Mouse (Mus musculus) midbrain, embryonic 16.5 days (tissue): ENCODE measurements around the gene Zdhhc16. TPM values are rescaled to one million over a fixed set of nuclear protein-coding genes. Genes with fewer than 3 reads are reported as not detected.

Experiments
- ATAC-seq: fragments of 200-750 bp; cut with Nextera tagmentation; 2 replicates; pipeline ENCODE4 v1.8.0; 2017; ENCODE audit warnings: moderate TSS enrichment
- H3K27ac ChIP-seq: fragments of 300-500 bp; sonication (generic); 2 replicates; pipeline ENCODE4 v1.5.1; 2014; ENCODE audit warnings: mild to moderate bottlenecking, low read length, mixed read lengths
- H3K27me3 ChIP-seq: fragments of 300-500 bp; sonication (generic); 2 replicates; pipeline ENCODE4 v1.6.1; 2014; ENCODE audit warnings: low read depth, low read length, mixed read lengths; ENCODE audit not compliant: control insufficient read depth, insufficient read depth
- H3K36me3 ChIP-seq: fragments of 300-500 bp; sonication (generic); 2 replicates; pipeline ENCODE4 v1.6.1; 2014; ENCODE audit warnings: mild to moderate bottlenecking, low read length, moderate library complexity, mixed read lengths; ENCODE audit not compliant: control insufficient read depth, insufficient read depth
- H3K4me1 ChIP-seq: fragments of 300-500 bp; sonication (generic); 2 replicates; pipeline ENCODE4 v1.6.1; 2014; ENCODE audit warnings: mild to moderate bottlenecking, low read length, mixed read lengths; ENCODE audit not compliant: control insufficient read depth, insufficient read depth
- H3K4me2 ChIP-seq: fragments of 300-500 bp; sonication (generic); 2 replicates; pipeline ENCODE4 v1.6.1; 2014; ENCODE audit warnings: mild to moderate bottlenecking, low read length, mixed read lengths
- H3K4me3 ChIP-seq: fragments of 300-500 bp; sonication (generic); 2 replicates; pipeline ENCODE4 v1.5.1; 2014; ENCODE audit warnings: low read depth, mild to moderate bottlenecking, low read length, moderate library complexity, mixed read lengths
- H3K9ac ChIP-seq: fragments of 300-500 bp; sonication (generic); 2 replicates; pipeline ENCODE4 v1.6.1; 2014; ENCODE audit warnings: low read depth, low read length, mixed read lengths
- H3K9me3 ChIP-seq: fragments of 300-500 bp; sonication (generic); replicated peaks from 2 replicates; pipeline ENCODE4 v1.6.1; 2014; ENCODE audit warnings: mild to moderate bottlenecking, low read length, mixed read lengths; ENCODE audit not compliant: control insufficient read depth, poor library complexity, severe bottlenecking
- WGBS: fragments of 180-500 bp; shearing (Covaris S2); extraction: QIAGEN DNeasy Blood & Tissue Kit; methylation state at CpG from one replicate; pipeline ENCODE4 v1.1.7; 2014; 5-methylcytosine and 5-hydroxymethylcytosine counted together
- polyA plus RNA-seq: library from polyadenylated mRNA; unstranded; fragments of >200 nt; fragmentation: Nextera tagmentation; extraction: Ambion mirVana; gene quantifications from 2 replicates; pipeline ENCODE4 v1.2.1, GENCODE M21; 2015

Gene Zdhhc16
- polyA plus RNA-seq = 84.2 and 90.2 TPM in 2 replicates

GRCm38 (mm10) chr19:41933179-41934086, at the start of gene Zdhhc16, which contains the start of gene Exosc1:
TSS of gene Zdhhc16 (plus strand) at chr19:41933480.
TSS of gene Exosc1 (minus strand) at chr19:41933423.
- peak within 1 kb of the TSS; percentile 71 for H3K9ac ChIP-seq
- WGBS = under 1% methylated on average over 47 of the region's 47 CpGs
- H3K9me3 ChIP-seq = no peaks in the 10 kb centered on the region
- H3K4me3 ChIP-seq = peak within 1 kb of the TSS; percentile 53
- peak within 1 kb of the TSS; percentile 70 for H3K27ac ChIP-seq
- H3K4me2 ChIP-seq = peak within 1 kb of the TSS; percentile 82
- peaks cover 20% of the 10 kb centered on the region for H3K4me1 ChIP-seq
- H3K36me3 ChIP-seq = peaks cover 7% of the 10 kb centered on the region; the same call in 1 of the 2 replicates
- peak; percentile 100 for ATAC-seq
- no peaks in the 10 kb centered on the region for H3K27me3 ChIP-seq

GRCm38 (mm10) chr19:41883882-41884281, 49.4 kb upstream of the Zdhhc16 start:
- no peak overlapping the region for H3K4me3 ChIP-seq
- H3K9me3 ChIP-seq = no peaks in the 10 kb centered on the region
- no peak for ATAC-seq
- H3K27ac ChIP-seq = no peak overlapping the region
- H3K9ac ChIP-seq = no peak overlapping the region
- no peaks in the 10 kb centered on the region for H3K27me3 ChIP-seq
- 96% methylated on average over 9 of the region's 9 CpGs for WGBS
- H3K4me1 ChIP-seq = no peaks in the 10 kb centered on the region
- H3K36me3 ChIP-seq = peaks cover 42% of the 10 kb centered on the region
- H3K4me2 ChIP-seq = no peak overlapping the region

GRCm38 (mm10) chr19:41888191-41888590, 45.1 kb upstream of the Zdhhc16 start:
- ATAC-seq = no peak
- Histone ChIP-seq H3K9ac (no peak overlapping the region), H3K4me2 (no peak overlapping the region), H3K27me3 (no peaks in the 10 kb centered on the region), H3K4me3 (no peak overlapping the region), H3K9me3 (no peaks in the 10 kb centered on the region), H3K27ac (no peak overlapping the region), H3K4me1 (no peaks in the 10 kb centered on the region), H3K36me3 (peaks cover 39% of the 10 kb centered on the region)

GRCm38 (mm10) chr19:41894959-41895358, 38.3 kb upstream of the Zdhhc16 start:
- Histone ChIP-seq H3K27me3 (no peaks in the 10 kb centered on the region), H3K9me3 (no peaks in the 10 kb centered on the region), H3K27ac (no peak overlapping the region), H3K9ac (peak overlapping the region; percentile 56), H3K4me1 (peaks cover 15% of the 10 kb centered on the region), H3K36me3 (0 out of 2 replicates have a peak, but pooled peaks cover 1% of the 10 kb centered on the region), H3K4me3 (peak overlapping the region; percentile 67), H3K4me2 (peak overlapping the region; percentile 86)
- 51% methylated on average over 7 of the region's 7 CpGs for WGBS
- ATAC-seq = no peak

- peaks cover 15% of the 10 kb centered on the region for H3K4me1 ChIP-seq
- ATAC-seq = peak; percentile 96
- H3K9me3 ChIP-seq = no peaks in the 10 kb centered on the region
- H3K27ac ChIP-seq = no peak within 1 kb of the TSS
- H3K9ac ChIP-seq = peak within 1 kb of the TSS; percentile 56
- peak within 1 kb of the TSS; percentile 86 for H3K4me2 ChIP-seq
- no peaks in the 10 kb centered on the region for H3K27me3 ChIP-seq
- H3K4me3 ChIP-seq = peak within 1 kb of the TSS; percentile 67
- no peaks in the 10 kb centered on the region for H3K36me3 ChIP-seq
- WGBS = 2% methylated on average over 46 of the region's 46 CpGs
Measured at GRCm38 (mm10) chr19:41895460-41896318, 37.6 kb upstream of the Zdhhc16 start, which contains the start of gene Rrp12. TSS of gene Rrp12 (minus strand) at chr19:41896173.

GRCm38 (mm10) chr19:41896319-41896711, 37.0 kb upstream of the Zdhhc16 start:
- Histone ChIP-seq H3K4me3 (peak overlapping the region; percentile 67), H3K4me1 (peaks cover 15% of the 10 kb centered on the region), H3K27ac (no peak overlapping the region), H3K36me3 (no peaks in the 10 kb centered on the region), H3K9ac (peak overlapping the region; percentile 42; the same call in 1 of the 2 replicates), H3K27me3 (no peaks in the 10 kb centered on the region), H3K4me2 (peak overlapping the region; percentile 86), H3K9me3 (no peaks in the 10 kb centered on the region)
- ATAC-seq = peak; percentile 25; the same call in 1 of the 2 replicates
- 12% methylated on average over 18 of the region's 18 CpGs for WGBS

- Histone ChIP-seq H3K4me2 (no peak overlapping the region), H3K36me3 (no peaks in the 10 kb centered on the region), H3K27me3 (no peaks in the 10 kb centered on the region), H3K9me3 (no peaks in the 10 kb centered on the region), H3K9ac (no peak overlapping the region), H3K27ac (no peak overlapping the region), H3K4me1 (peaks cover 15% of the 10 kb centered on the region), H3K4me3 (no peak overlapping the region)
- 47% methylated on average over 4 of the region's 4 CpGs for WGBS
- ATAC-seq = no peak
Measured at GRCm38 (mm10) chr19:41898860-41899259, 34.4 kb upstream of the Zdhhc16 start.

GRCm38 (mm10) chr19:41900495-41901090, 32.7 kb upstream of the Zdhhc16 start:
- Histone ChIP-seq H3K27ac (no peak overlapping the region), H3K4me3 (no peak overlapping the region), H3K9ac (no peak overlapping the region), H3K4me1 (peaks cover 3% of the 10 kb centered on the region; the same call in 1 of the 2 replicates), H3K36me3 (no peaks in the 10 kb centered on the region), H3K4me2 (no peak overlapping the region), H3K27me3 (no peaks in the 10 kb centered on the region), H3K9me3 (no peaks in the 10 kb centered on the region)
- ATAC-seq = no peak
- WGBS = 92% methylated on average over 8 of the region's 8 CpGs
